In genomic region chr10:105572301-105572700, GRCm38 (mm10) we compare ENCODE assay signal across 7 mouse cellular contexts. TPM values are rescaled to one million over a fixed set of nuclear protein-coding genes. Genes with fewer than 3 reads are reported as not detected.
DNase-seq lines count a peak whose midpoint lies in the region; ATAC-seq and TF ChIP-seq lines count a peak whose summit lies in the region.

No protein-coding gene starts in this region.

- no peak for DNase-seq in layer of hippocampus, adult 2 months (ENCODE audit: low spot score in 2 of 2)
- DNase-seq in layer of hippocampus, adult 8-10 months (ENCODE audit: low spot score in 2 of 2), result no peak
- peak; percentile 16 for DNase-seq in forebrain, embryonic 14.5 days (ENCODE audit: low spot score)
- DNase-seq in cerebellum, postnatal 36 days, result no peak

- no peaks in the 10 kb centered on the region for H3K9me3 ChIP-seq in forebrain, embryonic 14.5 days (replicated peaks; ENCODE audit: control insufficient read depth, low read length)
- no peaks in the 10 kb centered on the region for H3K9me3 ChIP-seq in limb, embryonic 12.5 days

- peak overlapping the region; percentile 86 for H3K4me2 ChIP-seq in forebrain, embryonic 14.5 days (ENCODE audit: low read length)
- peak overlapping the region; percentile 86 for H3K4me2 ChIP-seq in limb, embryonic 12.5 days

- H3K36me3 ChIP-seq in forebrain, embryonic 14.5 days (ENCODE audit: control insufficient read depth, insufficient read depth, low read length), result no peaks in the 10 kb centered on the region
- H3K36me3 ChIP-seq in limb, embryonic 12.5 days, result no peaks in the 10 kb centered on the region

- H3K4me1 ChIP-seq in forebrain, embryonic 14.5 days (ENCODE audit: control insufficient read depth, insufficient read depth, low read length), result peaks cover 9% of the 10 kb centered on the region
- peaks cover 22% of the 10 kb centered on the region for H3K4me1 ChIP-seq in limb, embryonic 12.5 days (replicated peaks)
- H3K4me1 ChIP-seq in olfactory bulb, adult 2 months (ENCODE audit: control insufficient read depth, insufficient read depth, low read length), result 0 out of 2 replicates have a peak, but pooled peaks cover 3% of the 10 kb centered on the region

- 0 out of 2 replicates have a peak, but pooled peaks cover 6% of the 10 kb centered on the region for H3K27me3 ChIP-seq in forebrain, embryonic 14.5 days (replicated peaks; ENCODE audit: control insufficient read depth, insufficient read depth, low read length)
- no peaks in the 10 kb centered on the region for H3K27me3 ChIP-seq in limb, embryonic 12.5 days

- TF ChIP-seq CTCF in layer of hippocampus, adult 2 months (conservative IDR thresholded peaks at IDR 0.05), result no peak
- no peak for TF ChIP-seq CTCF in olfactory bulb, adult 2 months (IDR thresholded peaks at IDR 0.05; ENCODE audit: insufficient read depth, low read depth, low read length)

- WGBS in forebrain, embryonic 14.5 days, result 12% methylated on average over 7 of the region's 7 CpGs
- 39% methylated on average over 7 of the region's 7 CpGs for WGBS in limb, embryonic 12.5 days
- 18% methylated on average over 7 of the region's 7 CpGs for WGBS in olfactory bulb, adult 2 months

- H3K9ac ChIP-seq in forebrain, embryonic 14.5 days (ENCODE audit: low read length), result peak overlapping the region; percentile 35
- H3K9ac ChIP-seq in limb, embryonic 12.5 days (replicated peaks), result peak overlapping the region; percentile 46

- H3K27ac ChIP-seq in layer of hippocampus, adult 2 months, result peak overlapping the region; percentile 39; the same call in 1 of the 2 replicates
- H3K27ac ChIP-seq in forebrain, embryonic 14.5 days (ENCODE audit: low read depth, low read length), result no peak overlapping the region
- H3K27ac ChIP-seq in limb, embryonic 12.5 days, result no peak overlapping the region
- H3K27ac ChIP-seq in olfactory bulb, adult 2 months (ENCODE audit: insufficient read depth, low read depth, low read length), result no peak overlapping the region

- H3K4me3 ChIP-seq in layer of hippocampus, adult 2 months, result peak overlapping the region; percentile 92
- H3K4me3 ChIP-seq in forebrain, embryonic 14.5 days (ENCODE audit: low read depth, low read length), result peak overlapping the region; percentile 63
- H3K4me3 ChIP-seq in limb, embryonic 12.5 days (replicated peaks), result peak overlapping the region; percentile 83
- H3K4me3 ChIP-seq in olfactory bulb, adult 2 months (ENCODE audit: insufficient read depth, low read depth, low read length), result peak overlapping the region; percentile 36

- TF ChIP-seq POLR2A in olfactory bulb, adult 2 months (IDR thresholded peaks at IDR 0.05; ENCODE audit: insufficient read depth, low read depth, low read length), result no peak

- no peak for ATAC-seq in forebrain, embryonic 14.5 days
- no peak for ATAC-seq in limb, embryonic 12.5 days (ENCODE audit: insufficient number of reproducible peaks, insufficient read depth, low FRiP score, low TSS enrichment, low read depth)
- ATAC-seq in inflammation-experienced regulatory T-cells, adult 6 months, result no peak

RNA-seq across cellular contexts. Expression of gene Tmtc2, which starts 1.9 kb away (rescaled TPM):
- 10 to 100 TPM; 10.2 to 12.0 TPM for total RNA-seq in layer of hippocampus, adult 2 months (2021)
- total RNA-seq in layer of hippocampus, adult 8-10 months (2022), result 10 to 100 TPM in 3 of 4 experiments, 1 to 10 TPM in 1; 9.7 to 11.9 (median 10.9) TPM
- 4.6 and 5.5 TPM in 2 replicates for polyA plus RNA-seq in forebrain, embryonic 14.5 days (2014; fragmentation: Nextera tagmentation; extraction: Ambion mirVana)
- 26.6 and 27.0 TPM in 2 replicates for polyA plus RNA-seq in limb, embryonic 12.5 days (2016; fragmentation: Nextera tagmentation; extraction: Ambion mirVana)
- not detected in 2 replicates for polyA plus RNA-seq in olfactory bulb, adult 2 months (2012; ENCODE audit: insufficient read depth, insufficient read length, low replicate concordance, missing spikeins)
- under 1 TPM in 1 of 3 experiments, not detected in 2; 0.15 TPM for polyA plus RNA-seq in inflammation-experienced regulatory T-cells, adult 6 months (2017; shearing (Covaris generic))

Comparison
In these comparisons a context has a peak if more than half of its experiments do, and no peak if none do; other contexts are left out.
1. H3K4me3 ChIP-seq: peak in every context shown above with its lines; median percentile 92 in layer of hippocampus, adult 2 months; 83 in limb, embryonic 12.5 days; 63 in forebrain, embryonic 14.5 days; 36 in olfactory bulb, adult 2 months.